Mouse (Mus musculus): ENCODE measurements at regions not wholly inside any gene's neighbourhood (a gene's known extent, or its start where the extent isn't known, plus 50 kb on each side); places are given as distances from the start of the nearest gene placed in this dataset.
"Not testable (repeated sequence)": the region's sequence is repeated elsewhere in the genome, so short reads cannot be mapped to it uniquely, and the experiment has no call there.

DNA sequence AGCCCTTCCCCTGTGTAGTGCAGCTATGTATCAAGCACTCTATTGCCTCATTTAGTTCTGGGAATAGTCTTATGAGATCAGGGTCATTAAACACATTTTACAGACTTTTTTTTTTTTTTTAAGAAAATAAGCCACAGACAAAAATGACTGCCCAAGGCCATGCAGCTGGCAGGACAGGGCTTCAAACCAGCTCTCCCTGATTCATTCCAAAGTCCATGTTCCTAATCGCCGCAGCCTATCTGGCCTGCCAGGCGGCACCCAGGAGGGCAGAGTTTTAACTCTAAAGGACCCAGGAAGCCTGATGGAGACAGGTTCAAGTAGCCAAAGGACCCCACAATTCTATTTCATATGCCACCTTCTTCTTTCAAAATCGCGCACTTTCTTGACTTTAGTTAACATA, 356.4 kb downstream of the Sox9 start:
- no peak for DNase-seq

DNA sequence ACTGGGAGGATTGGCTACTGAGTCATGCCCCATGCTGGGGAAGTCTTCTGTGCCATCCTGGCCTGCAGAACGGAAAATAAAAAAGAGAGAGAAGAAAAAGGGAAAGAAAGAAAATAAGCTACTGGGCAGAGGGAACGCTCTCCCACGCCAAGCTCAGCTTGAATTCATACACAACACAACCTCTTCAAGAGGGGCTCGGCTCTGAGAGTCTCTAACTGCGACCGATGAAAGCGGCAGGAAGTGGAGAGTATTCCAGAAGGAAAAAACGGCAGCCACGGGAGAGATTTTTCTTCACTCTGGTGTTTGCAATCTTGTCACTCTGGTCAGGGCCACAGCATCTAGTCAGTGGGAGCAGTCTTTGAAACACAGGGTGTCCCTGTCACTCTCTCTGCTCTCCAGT, 358.6 kb downstream of the Sox9 start:
- DNase-seq, result no peak

DNA sequence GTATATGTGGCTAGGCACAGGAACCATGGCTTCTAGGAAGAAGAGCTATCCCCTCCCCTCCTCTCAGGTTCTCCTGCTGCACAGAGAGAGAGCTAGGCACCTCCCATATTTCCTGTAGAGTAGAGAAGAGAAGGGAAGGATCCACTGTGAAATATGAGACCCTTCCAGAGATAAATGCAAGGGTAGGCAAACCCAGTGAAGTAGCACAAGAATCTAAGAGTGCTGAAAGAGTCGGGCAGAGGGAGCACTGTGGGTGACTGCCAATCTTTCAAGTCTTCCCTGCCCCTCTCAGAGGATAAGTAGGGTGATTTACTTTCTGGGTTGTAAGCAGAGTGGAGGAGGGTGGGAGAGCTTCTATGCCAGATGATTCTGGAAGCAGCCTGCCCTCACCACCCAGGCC, 360.8 kb downstream of the Sox9 start:
- no peak for DNase-seq

DNA sequence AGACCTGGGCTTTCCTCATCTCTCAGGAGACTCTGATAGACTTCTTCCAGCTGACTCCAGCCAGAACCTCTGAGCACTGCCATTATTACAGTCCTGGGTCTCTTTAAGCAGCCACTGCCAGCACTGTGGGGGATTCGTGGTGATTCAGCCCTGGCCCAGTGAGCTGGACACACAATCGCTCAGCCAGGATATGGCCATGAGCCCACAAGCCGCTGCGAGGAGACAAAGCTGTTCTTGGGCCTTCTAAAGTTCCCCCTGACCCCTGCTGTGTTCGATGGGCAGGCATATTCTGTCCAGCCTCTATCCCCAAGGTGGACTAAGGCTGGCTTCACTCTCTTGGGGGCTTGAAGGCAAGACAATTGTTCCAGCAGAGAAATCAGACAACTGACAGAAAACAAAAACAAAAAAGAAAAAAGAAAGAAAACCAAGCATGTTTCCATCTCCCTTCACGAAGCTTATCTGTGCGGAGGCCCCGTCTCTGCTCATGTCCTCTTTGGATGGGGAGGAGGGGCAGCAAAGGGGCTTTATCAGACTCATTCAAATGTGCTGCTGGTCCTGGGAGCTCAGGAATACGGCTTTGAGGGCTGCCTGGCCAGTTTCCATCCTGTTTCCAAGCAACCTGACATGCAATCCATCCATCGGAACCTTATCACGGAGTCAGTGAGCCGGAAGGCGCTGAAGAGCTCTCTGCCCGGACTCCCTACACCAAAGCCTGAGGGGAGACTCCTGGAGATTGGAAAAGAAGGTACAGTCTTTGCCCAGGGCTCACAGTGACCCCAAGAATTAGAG, 362.0 kb downstream of the Sox9 start:
- DNase-seq, result peak; percentile 35

DNA sequence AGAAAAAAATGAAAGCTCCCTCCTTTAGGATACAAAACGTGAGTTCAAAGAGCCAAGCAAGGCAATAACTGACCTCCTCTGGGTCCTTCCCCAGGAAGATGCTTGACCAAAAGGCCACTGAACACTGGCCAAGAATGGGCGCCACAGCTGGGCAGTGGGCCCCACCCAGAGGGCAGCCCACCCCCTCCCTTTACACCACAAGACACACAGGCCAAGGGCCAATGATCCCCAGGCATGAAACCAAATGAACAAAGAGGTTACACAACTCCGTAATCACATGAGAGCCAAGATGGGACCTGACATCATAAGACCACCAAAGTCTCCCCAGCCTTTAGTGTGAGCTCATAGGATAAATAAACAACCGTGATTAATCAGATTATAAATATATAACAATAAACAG, 363.7 kb downstream of the Sox9 start:
- DNase-seq, result no peak

DNA sequence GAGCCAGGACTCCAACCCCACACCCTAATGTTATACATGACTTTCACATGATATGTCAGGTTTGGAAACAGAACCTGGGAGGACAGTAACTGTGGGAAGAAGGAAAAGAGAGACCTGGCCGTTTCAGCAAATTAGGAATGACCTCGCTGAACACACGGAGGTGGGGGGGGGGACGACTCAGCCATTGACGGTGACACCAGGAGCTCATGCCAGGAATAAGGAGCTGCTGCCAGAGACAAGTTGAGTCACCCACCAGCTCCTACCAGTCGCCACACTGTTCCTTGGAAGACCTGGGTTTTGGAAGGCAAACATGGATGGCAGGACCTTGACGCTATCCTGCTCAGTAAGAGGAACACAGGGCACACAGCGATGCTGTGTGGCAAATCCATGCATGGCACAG, 364.7 kb downstream of the Sox9 start:
- DNase-seq, result no peak

DNA sequence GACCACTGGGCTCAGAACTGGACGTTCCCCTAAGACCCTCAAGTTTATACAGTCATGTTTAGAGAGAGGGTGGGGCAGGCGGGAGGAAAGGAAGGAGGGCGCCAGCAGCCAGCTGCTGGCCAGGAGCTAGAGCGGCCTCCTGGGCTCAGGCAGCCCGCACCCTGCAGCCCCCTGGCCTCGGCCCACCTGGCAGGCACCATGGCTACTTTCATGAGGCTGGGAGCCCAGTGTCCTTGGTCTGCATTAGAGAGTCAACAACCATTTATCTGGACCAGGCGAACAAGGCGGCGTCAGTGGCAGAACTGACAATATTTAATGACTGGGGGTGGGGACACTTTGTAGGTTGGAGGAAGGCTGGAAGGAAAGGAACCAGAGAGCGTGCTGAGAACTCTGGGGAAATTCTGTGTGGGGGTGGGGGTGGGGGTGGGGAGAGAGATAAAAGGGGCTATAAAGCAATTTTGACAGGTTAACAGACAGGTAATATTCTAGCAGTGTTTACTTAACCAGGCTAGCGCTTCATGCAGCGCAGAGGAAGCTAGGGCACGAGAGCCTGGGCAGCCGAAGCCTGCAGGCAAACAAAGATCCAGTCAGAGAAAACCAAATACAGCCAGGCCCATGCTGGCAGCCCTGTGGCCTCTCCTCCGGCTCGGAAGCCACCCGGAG, 365.6 kb downstream of the Sox9 start:
- DNase-seq, result no peak

DNA sequence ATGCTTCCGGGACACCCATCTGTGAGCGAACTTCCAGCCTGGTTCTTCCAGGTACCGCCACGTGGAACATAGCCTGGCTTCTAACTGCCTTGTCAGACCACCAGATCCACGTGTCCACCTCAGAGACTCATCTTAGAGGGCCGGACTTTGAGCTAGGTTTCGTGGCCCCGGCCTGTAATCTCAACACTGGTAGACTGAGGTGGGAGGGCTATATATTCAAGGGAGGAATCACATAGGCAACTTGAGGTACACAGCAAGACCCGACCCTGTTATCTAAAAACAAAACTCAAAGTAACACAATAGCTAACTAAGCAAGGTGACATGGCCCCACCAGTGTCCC, 366.1 kb downstream of the Sox9 start:
- DNase-seq, result no peak

DNA sequence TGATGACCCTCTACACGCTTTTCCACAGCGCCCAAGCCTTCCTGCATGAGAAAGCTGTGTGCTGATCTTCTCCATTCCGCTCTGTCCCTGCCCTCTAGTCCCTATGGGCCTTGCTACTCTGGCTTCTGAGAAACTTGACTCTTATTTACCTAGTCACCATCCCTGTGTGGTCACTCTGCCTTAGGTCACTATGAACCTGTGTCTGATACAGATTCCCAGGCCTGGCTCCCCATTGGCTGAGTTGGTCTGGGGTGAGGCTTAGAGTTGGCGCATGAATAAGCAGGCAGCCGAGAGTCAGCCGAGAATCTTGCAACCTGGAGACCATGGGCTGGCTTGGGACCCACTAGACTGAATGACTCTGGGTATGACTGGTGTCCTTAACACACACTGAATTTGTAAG, 373.5 kb downstream of the Sox9 start:
- DNase-seq, result no peak

DNA sequence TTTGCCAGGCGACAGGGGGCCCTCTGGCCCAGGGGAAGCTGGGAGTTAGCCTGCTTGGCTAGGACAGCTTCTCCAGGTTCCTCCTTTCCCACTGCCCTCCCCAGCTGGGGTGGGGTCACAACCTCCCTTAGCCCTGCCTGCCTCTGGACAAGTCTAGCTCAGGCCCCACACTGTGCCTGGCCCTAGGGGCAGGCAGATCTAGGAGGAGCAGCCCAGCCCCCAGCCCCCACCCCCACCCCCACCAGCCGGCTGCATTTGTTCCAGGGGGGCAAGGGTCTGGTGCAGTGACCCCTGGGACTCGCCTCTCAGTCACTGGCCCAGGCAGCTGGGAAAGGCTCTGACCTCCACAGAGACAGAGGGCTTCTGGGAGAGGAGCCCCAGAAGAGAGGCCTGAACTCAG, 381.9 kb downstream of the Sox9 start:
- DNase-seq, result no peak

DNA sequence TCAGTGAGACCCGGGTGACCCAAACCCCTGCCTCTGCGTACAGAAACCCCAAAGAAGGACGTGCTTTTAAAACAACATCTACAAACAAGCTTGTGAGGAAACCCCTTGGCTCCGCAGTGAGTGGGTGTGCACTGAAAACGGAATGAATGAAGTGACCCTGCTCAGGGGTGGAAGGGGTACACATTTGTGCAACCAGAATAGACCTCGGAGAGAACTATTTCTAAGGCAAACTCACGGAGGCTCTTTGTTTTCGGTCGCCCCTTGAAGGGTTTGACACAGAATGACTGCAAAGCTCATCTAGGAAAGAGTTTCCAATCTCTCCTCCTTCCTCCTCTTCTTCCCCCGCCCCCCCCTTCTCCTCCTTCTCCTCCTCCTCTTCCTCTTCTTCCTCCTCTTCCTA, 382.5 kb downstream of the Sox9 start:
- no peak for DNase-seq

DNA sequence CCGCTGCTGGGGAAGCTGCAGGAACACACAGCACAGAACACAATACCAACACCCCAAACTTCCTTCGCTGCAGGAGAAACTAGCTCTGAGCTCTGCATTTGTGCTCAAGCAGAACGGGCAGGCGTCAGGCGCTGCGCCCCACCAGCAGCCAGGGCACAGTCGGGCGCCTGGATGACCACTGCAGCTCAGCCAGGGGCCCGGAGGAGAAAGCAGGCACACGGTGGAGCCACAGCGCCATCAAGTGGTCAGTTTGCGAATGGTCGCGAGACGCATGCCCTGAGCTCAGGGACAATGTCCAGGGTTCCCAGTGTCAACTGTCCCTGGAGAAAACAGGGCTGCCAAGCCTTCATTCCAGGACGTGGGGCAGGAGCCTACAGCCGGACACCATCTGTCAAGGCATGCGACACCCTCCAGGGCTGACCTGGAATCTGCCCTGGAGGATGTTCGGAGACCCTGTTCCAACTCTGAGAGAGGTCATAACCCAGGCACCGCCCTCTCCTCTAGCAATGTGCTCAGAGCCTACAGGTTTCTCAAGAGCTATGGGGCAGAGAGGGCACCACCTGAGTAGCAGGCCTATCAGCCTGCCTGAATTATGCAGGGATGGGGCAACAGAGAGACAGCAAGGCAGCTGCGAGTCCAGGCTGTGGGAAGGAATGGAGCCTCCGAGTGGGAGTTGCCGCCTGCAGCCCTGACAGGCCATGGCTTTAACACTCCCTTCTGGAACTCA, 383.2 kb downstream of the Sox9 start:
- DNase-seq, result peak; percentile 87

DNA sequence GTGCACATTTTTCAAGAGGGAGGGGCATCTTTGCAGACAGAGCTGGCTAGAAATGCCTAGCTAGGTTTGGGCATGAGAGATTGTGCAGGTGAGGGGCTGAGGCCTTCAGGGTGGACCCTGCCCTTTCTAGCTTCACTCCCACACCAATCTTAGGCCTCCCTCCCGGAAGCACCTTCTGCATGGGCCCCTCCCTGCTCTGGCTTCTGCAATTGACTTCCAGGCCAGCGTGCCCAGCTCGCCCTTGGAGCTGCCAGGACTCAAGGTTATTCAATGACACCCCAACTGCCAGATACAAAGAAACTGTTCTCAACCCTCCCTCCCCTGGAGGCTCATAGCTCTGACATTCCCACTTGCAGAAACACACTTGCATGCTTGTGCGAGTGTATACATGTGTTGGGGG, 384.5 kb downstream of the Sox9 start:
- no peak for DNase-seq

DNA sequence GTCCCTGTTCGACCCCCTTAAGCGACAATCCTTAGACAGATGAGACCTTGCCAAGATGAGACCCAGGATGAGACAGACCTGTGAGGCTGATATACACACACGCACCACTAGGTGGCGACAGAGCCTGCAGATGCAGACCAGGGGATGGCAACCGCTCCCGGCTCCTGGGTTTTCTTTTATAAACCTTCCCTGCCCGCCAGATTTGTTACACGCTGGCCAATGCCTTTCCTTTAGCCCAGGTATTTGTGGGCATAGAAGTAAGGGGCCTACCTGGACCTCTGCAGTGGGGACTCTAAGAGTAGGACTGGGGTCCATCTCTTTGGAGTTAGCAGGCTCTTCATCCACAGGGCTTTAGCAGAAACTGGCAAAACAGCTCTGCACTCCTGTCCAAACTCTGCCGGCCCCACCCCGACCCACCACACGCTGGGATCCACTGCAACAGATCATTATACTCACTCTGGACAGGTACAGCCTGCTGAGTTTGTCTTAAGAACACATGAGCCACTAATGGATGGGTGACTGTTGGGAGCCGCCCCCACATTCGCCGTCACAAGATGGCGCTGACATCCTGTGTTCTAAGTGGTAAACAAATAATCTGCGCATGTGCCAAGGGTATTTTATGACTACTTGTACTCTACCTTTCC, 390.6 kb downstream of the Sox9 start:
- peak; percentile 76 for DNase-seq

DNA sequence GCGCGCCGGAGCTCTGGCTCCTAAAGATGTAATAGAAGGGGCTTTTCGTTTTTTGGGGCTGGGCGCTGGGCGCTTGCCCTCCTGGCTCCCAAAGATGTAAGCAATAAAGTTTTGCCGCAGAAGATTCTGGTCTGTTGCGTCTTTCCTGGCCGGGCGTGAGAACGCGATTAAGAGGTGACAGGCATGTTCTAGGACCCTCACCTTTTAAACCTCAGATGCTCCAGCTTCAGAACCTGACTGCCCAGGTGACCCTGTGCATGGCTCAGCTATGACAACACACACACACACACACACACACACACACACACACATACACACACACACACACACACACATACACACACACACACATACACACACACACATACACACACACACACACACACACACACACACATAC, 391.3 kb downstream of the Sox9 start:
- not testable (repeated sequence) for DNase-seq

DNA sequence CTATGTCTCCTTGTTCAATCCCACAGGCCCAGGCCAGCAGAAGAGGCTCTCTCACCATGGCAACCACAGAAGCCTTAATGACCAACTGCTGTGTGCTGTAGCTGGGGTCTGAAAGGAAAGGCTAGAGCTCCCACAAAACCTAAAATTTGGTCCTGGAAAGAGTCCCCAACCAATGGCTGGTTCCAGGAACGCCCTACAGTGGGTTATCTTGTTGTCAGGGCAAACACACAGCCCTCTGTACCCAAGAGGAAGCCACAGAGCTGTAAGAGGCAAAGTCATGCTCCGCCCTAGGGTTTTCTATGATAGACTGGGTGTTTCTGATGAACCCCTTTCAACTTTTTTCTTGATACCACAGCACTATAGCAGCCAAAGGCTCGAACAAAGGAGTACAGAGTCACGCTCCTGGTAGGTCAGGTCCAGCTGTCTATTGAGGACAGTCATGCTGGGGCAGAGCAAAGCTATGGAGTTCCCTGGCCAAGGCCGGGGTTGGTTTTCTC, 392.0 kb downstream of the Sox9 start:
- no peak for DNase-seq

DNA sequence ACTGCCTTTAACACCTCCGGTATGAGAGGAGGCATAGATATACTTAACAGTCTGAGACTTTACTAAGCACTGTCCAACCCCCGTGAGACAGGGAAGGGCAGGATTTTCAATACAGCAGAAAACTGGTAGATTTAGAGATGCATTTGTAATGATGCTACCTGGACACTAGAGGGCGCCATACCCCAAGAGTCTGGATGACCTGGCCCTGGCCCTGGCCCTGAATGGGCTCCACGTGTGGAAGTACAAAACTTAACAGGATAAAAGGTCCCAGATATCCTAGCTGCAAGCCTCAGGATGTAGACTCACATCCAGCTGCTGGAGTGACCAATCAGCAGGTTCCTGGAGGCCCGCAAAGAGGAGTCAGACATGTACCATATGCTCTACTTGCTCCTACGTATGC, 393.3 kb downstream of the Sox9 start:
- DNase-seq, result peak; percentile 50

DNA sequence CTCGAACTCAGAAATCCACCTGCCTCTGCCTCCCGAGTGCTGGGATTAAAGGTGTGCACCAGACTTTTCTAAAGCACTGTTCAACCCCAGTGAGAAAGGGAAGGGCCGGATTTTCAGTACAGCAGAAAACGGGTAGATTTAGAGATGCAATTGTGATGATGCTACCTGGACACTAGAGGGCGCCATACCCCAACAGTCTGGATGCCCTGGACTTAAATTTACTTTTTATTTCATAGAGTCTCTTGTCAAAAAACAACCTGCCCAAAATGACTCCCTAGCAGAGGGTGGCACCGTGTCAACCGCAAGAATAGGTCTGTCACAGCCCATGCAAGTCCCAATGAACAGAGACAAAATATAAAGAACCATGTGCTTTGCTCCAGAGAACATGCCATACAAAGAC, 394.2 kb downstream of the Sox9 start:
- peak; percentile 50 for DNase-seq

DNA sequence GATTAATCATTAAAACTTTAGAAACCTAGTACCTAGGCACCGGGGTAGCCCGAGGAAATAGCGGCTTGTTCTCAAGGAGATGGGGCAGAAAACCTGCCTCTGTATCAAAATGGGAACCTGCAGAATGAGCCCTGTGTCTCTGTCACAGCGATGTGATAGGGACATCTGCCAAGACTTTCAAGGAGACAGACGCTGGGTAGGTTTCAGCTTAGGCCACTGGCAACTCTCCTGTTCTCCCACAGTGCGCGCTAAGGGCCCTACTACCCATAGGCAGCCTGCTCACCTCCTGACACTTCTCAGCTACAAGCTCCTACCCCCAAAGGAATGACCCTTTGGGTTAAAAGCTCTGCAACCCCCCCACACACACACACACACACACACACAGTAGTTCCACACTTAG, 396.4 kb downstream of the Sox9 start:
- no peak for DNase-seq

DNA sequence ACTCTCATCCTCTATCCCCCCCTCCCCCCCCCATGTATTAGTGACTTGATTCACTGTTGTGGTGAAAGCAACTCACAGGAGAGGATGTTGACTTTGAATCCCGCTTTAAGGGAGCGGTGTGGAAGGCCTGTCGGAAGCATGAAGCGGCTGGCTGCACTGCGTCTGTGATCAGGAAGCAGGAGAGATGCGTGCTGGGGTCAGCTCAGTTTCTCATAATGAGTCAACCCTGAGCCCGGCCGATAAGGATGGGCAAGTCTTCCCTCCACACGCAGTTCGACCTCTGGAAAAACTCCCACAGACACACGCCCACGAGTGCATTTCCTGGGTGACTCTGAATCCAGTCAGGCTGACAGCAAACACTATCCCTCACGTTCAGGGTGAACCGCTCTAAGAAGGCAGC, 398.0 kb downstream of the Sox9 start:
- DNase-seq, result no peak

DNA sequence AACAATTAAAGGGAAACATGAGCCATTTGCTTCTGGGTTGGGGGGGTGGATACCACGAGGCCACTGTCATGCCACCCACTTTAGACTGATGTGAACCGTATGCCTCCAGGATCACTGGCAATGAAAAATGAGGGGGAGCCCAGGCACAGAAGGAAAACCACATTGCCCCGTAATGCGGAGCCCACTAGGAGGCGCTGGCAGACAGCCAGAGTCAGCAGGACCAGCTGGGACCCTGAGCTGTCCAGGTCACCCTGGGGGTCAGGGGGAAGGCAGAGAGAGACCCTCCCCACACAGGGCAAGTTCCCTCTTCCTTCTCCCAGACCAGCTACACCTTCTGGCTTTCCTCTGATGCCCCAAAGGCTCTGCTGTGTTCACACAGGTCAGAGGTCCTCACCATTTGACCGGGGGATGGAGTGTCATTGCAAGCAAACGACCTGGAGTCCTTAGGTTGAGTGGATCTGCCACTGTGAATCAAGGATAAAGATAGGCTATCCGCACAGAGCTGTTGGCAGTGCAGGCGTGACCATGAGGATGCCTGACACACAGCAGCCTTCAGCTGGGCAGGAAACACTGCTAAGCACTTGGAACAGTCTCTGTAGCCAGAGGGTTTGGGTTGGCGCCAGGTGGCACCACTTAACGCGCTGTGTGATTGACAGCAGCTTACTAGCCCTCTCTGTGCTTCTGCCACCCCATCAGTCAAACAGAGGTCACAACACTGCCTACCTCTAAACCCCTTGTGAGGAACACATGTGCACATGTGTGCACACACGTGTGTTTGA, 400.2 kb downstream of the Sox9 start:
- DNase-seq, result no peak

DNA sequence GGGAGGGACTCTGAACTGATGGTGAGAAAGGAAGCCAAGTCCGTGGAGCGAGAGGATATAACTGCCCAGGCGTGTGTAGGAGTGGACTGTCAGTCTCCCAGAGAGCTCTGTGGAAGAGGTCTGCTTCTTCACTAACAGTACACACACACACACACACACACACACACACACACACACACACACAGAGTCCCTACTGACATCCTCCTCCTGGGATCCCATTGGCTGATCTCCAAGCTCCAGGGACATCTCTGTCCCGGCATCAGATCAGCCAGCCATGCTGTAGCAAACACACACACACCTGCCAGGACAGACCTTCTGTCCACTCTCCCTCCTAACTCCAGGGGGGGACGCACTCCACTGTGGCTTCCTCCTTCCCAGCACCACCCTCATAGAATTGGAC, 401.5 kb downstream of the Sox9 start:
- no peak for DNase-seq

DNA sequence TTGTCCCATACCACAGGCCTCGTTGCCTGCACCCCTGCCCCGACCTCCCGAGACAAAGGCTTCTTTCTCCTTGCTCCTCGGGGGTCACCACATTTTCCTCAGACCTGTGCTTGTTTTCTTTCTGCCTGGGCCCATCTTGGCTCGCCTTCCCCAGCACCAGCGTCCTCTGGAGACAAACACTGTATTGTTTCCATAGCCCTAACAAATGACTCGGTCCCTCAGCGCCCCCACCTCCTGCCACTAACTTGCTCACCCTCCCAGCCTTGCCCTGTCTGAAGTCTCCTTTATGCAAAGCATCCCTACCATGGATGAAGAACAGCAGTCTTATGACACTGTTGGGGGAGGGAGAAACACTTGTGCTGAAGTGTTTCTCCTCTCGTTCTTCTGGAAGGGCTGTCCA, 402.1 kb downstream of the Sox9 start:
- no peak for DNase-seq

All from lung, postnatal 14 days (tissue).